8 mouse cellular contexts compared by ENCODE assay signal in the genomic region with DNA sequence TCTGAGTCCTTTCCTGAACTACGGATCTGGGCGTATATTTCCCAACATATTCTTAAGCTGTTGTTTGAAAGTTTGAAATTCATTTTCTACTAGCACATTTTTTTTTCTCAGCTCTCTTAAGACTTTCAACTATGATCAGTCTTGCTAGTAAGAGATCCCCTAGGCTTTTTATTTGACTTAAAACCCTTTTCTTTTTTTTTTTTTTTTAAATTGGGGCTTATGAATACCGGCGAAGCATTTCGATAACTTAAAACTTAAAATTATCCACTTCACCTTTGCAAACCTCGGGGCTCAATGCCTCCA. TPM values are rescaled to one million over a fixed set of nuclear protein-coding genes. Genes with fewer than 3 reads are reported as not detected.
DNase-seq lines count a peak whose midpoint lies in the region; ATAC-seq lines count a peak whose summit lies in the region.

No protein-coding gene starts in this region.

- intact Hi-C loops in heart, postnatal 14 days (cut with DNase I), result loop anchor here (5.0 kb wide), 1 partner anchor 165 kb away; no protein-coding TSS in a partner anchor

- H3K9me3 ChIP-seq in heart, embryonic 16.5 days (replicated peaks; ENCODE audit: control insufficient read depth, low read length), result no peaks in the 10 kb centered on the region
- H3K9me3 ChIP-seq in hindbrain, embryonic 10.5 days, result no peaks in the 10 kb centered on the region
- no peaks in the 10 kb centered on the region for H3K9me3 ChIP-seq in midbrain, embryonic 10.5 days (replicated peaks)

- peak overlapping the region; percentile 99 for H3K9ac ChIP-seq in heart, embryonic 16.5 days (ENCODE audit: low read length)

- WGBS in heart, embryonic 16.5 days, result 2% methylated on average over 6 of the region's 6 CpGs
- WGBS in hindbrain, embryonic 10.5 days, result 12% methylated on average over 6 of the region's 6 CpGs
- 11% methylated on average over 6 of the region's 6 CpGs for WGBS in midbrain, embryonic 10.5 days

- no peak for ATAC-seq in heart, embryonic 16.5 days (replicated peaks; ENCODE audit: extremely low read depth, insufficient read depth, low FRiP score)
- ATAC-seq in megakaryocyte progenitor cell, adult 5-6 weeks (replicated peaks; ENCODE audit: poor library complexity), result no peak

- peak overlapping the region; percentile 99 for H3K27ac ChIP-seq in heart, embryonic 16.5 days (ENCODE audit: low read length)
- peak overlapping the region; percentile 99 for H3K27ac ChIP-seq in hindbrain, embryonic 10.5 days
- H3K27ac ChIP-seq in midbrain, embryonic 10.5 days (replicated peaks), result peak overlapping the region; percentile 99

- H3K4me3 ChIP-seq in heart, embryonic 16.5 days (ENCODE audit: low read length), result peak overlapping the region; percentile 99
- H3K4me3 ChIP-seq in hindbrain, embryonic 10.5 days, result peak overlapping the region; percentile 96
- H3K4me3 ChIP-seq in midbrain, embryonic 10.5 days, result peak overlapping the region; percentile 90

- peaks cover 19% of the 10 kb centered on the region for H3K4me1 ChIP-seq in heart, embryonic 16.5 days (ENCODE audit: control insufficient read depth, insufficient read depth, low read length)
- H3K4me1 ChIP-seq in hindbrain, embryonic 10.5 days (replicated peaks), result peaks cover 30% of the 10 kb centered on the region
- H3K4me1 ChIP-seq in midbrain, embryonic 10.5 days, result peaks cover 39% of the 10 kb centered on the region

- H3K4me2 ChIP-seq in heart, embryonic 16.5 days (ENCODE audit: low read depth, low read length), result peak overlapping the region; percentile 76

- no peak for DNase-seq in heart, postnatal 14 days
- peak; percentile 16 for DNase-seq in Muller cell, postnatal 12 days (ENCODE audit: inconsistent ontology term)
- no peak for DNase-seq in hindbrain, embryonic 10.5 days (ENCODE audit: low spot score)
- DNase-seq in midbrain, embryonic 10.5 days (ENCODE audit: low spot score), result no peak
- no peak for DNase-seq in natural killer cell, adult 2 months (ENCODE audit: low spot score in 2 of 2)
- DNase-seq in ovary, postnatal 14 days (ENCODE audit: low spot score), result no peak

- no peaks in the 10 kb centered on the region for H3K27me3 ChIP-seq in heart, embryonic 16.5 days (ENCODE audit: control insufficient read depth, insufficient read depth, low read length)
- H3K27me3 ChIP-seq in hindbrain, embryonic 10.5 days (ENCODE audit: insufficient read depth, poor library complexity, severe bottlenecking), result peaks cover 4% of the 10 kb centered on the region; the same call in 1 of the 2 replicates
- H3K27me3 ChIP-seq in midbrain, embryonic 10.5 days (ENCODE audit: low read depth, poor library complexity, severe bottlenecking), result no peaks in the 10 kb centered on the region

- no peaks in the 10 kb centered on the region for H3K36me3 ChIP-seq in heart, embryonic 16.5 days (ENCODE audit: control insufficient read depth, insufficient read depth)
- H3K36me3 ChIP-seq in hindbrain, embryonic 10.5 days, result no peaks in the 10 kb centered on the region
- no peaks in the 10 kb centered on the region for H3K36me3 ChIP-seq in midbrain, embryonic 10.5 days

RNA-seq across cellular contexts. Expression of a gene that starts 0.6 kb away (rescaled TPM):
- 7.2 and 8.2 TPM in 2 replicates for polyA plus RNA-seq in heart, embryonic 16.5 days (2015; fragmentation: Nextera tagmentation; extraction: Ambion mirVana)
- total RNA-seq in heart, postnatal 14 days (2021), result 10 to 100 TPM; 11.7 to 13.0 TPM
- 16.5 and 21.1 TPM in 2 replicates for polyA plus RNA-seq in hindbrain, embryonic 10.5 days (2016; fragmentation: Nextera tagmentation; extraction: Ambion mirVana)
- 13.9 and 23.2 TPM in 2 replicates for polyA plus RNA-seq in midbrain, embryonic 10.5 days (2016; fragmentation: Nextera tagmentation; extraction: Ambion mirVana)
- 9.7 and 11.7 TPM in 2 replicates for total RNA-seq in megakaryocyte progenitor cell, adult 5-6 weeks (2015)
- 11.6 and 17.4 TPM in 2 replicates for total RNA-seq in megakaryocyte progenitor cell, adult 5-6 weeks (2017)
